Mouse (Mus musculus) liver, embryonic 13.5 days (tissue): Measurements from ENCODE around the gene Hibadh. TPM values are rescaled to one million over a fixed set of nuclear protein-coding genes. Genes with fewer than 3 reads are reported as not detected.

Experiments used
- ATAC-seq: fragments of 200-750 bp; cut with Nextera tagmentation; 2 replicates; pipeline ENCODE4 v1.8.0; 2017; ENCODE audit warnings: low read depth, mild to moderate bottlenecking, moderate number of reproducible peaks, moderate library complexity
- DNase-seq: peaks from one replicate; pipeline ENCODE4 v3.0.0; 2022
- H3K27ac ChIP-seq: fragments of 300-500 bp; sonication (generic); 2 replicates; pipeline ENCODE4 v1.5.1; 2015; ENCODE audit warnings: moderate library complexity, mild to moderate bottlenecking, inconsistent platforms
- H3K27me3 ChIP-seq: fragments of 300-500 bp; sonication (generic); 2 replicates; pipeline ENCODE4 v1.6.1; 2015; ENCODE audit warnings: mild to moderate bottlenecking, inconsistent platforms
- H3K36me3 ChIP-seq: fragments of 300-500 bp; sonication (generic); 2 replicates; pipeline ENCODE4 v1.6.1; 2015; ENCODE audit warnings: mild to moderate bottlenecking, inconsistent platforms
- H3K4me1 ChIP-seq: fragments of 300-500 bp; sonication (generic); replicated peaks from 2 replicates; pipeline ENCODE4 v1.6.1; 2015; ENCODE audit warnings: inconsistent platforms
- H3K4me2 ChIP-seq: fragments of 300-500 bp; sonication (generic); 2 replicates; pipeline ENCODE4 v1.6.1; 2015; ENCODE audit warnings: inconsistent platforms, mild to moderate bottlenecking, moderate library complexity
- H3K4me3 ChIP-seq: fragments of 300-500 bp; sonication (generic); replicated peaks from 2 replicates; pipeline ENCODE4 v1.5.1; 2015; ENCODE audit warnings: mild to moderate bottlenecking, inconsistent platforms
- H3K9ac ChIP-seq: fragments of 300-500 bp; sonication (generic); 2 replicates; pipeline ENCODE4 v1.6.1; 2015; ENCODE audit warnings: mild to moderate bottlenecking, inconsistent platforms
- H3K9me3 ChIP-seq: fragments of 300-500 bp; sonication (generic); replicated peaks from 2 replicates; pipeline ENCODE4 v1.6.1; 2016; ENCODE audit warnings: inconsistent platforms
- WGBS: fragments of 180-500 bp; shearing (Covaris S2); methylation state at CpG from one replicate; pipeline ENCODE4 v1.1.7; 2015; ENCODE audit not compliant: insufficient replicate concordance; 5-methylcytosine and 5-hydroxymethylcytosine counted together
- polyA plus RNA-seq: library from polyadenylated mRNA; unstranded; fragments of >200 nt; fragmentation: Nextera tagmentation; extraction: Ambion mirVana; gene quantifications from 2 replicates; pipeline ENCODE4 v1.2.1, GENCODE M21; 2015

Hibadh gene
- polyA plus RNA-seq, 1 experiment from 2014 or later: 61.6 TPM

DNA sequence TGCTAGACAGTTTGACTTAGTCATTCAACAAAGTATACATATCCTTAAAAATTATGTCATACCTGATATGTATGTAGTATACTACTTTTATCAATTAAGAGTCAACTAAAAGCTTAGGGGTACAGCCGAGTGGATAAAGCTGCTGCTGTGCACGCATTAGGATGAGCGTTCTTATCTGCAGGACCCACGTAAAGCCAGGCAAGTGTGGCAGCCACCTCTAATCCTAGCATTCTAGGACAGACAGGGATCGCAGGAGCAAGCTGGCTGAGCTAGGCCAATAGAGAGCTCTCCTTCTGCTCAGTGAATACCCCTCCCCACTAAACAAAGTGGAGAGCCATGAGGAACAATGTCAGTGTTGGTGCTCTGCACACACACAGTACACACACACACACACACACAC, 75.0 kb downstream of the Hibadh start:
- Histone ChIP-seq H3K4me2 (no peak overlapping the region), H3K36me3 (no peaks in the 10 kb centered on the region), H3K27me3 (no peaks in the 10 kb centered on the region), H3K9ac (no peak overlapping the region), H3K27ac (no peak overlapping the region), H3K4me1 (peaks cover 16% of the 10 kb centered on the region), H3K9me3 (no peaks in the 10 kb centered on the region), H3K4me3 (no peak overlapping the region)
- ATAC-seq: peak; percentile 59; the same call in 1 of the 2 replicates
- 54% methylated on average over 5 of the region's 5 CpGs for WGBS
- no peak for DNase-seq

- H3K27me3 ChIP-seq: no peaks in the 10 kb centered on the region
- no peak for DNase-seq
- WGBS: 73% methylated on average over 4 of the region's 4 CpGs
- no peaks in the 10 kb centered on the region for H3K36me3 ChIP-seq
- no peak overlapping the region for H3K4me3 ChIP-seq
- no peak for ATAC-seq
- H3K4me2 ChIP-seq: no peak overlapping the region
- peaks cover 16% of the 10 kb centered on the region for H3K4me1 ChIP-seq
- H3K27ac ChIP-seq: no peak overlapping the region
- no peak overlapping the region for H3K9ac ChIP-seq
- H3K9me3 ChIP-seq: no peaks in the 10 kb centered on the region
Measured at GRCm38 (mm10) chr6:52562994-52563393, 77.2 kb downstream of the Hibadh start.

DNA sequence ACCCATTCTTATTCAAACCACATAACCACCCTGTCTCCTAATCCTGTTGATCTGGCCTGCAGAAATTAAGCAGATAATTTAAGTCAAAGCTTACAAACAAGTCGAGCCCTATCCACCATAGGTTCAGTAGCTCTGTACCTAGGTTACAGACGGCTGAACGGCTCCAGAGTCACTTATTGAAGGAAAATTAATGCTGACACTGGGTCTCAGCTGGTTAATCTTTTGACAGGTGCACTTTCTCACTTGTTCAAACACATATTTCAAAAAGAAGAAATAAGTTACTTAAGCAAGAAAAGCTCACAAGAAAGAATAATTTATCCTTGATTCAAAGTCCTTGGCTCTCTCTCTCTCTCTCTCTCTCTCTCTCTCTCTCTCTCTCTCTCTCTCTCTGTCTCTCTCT, 81.1 kb downstream of the Hibadh start:
- 75% methylated on average over 3 of the region's 3 CpGs for WGBS
- ATAC-seq: no peak

GRCm38 (mm10) chr6:52544376-52544775, 95.8 kb downstream of the Hibadh start:
- no peaks in the 10 kb centered on the region for H3K27me3 ChIP-seq
- WGBS: 45% methylated on average over 4 of the region's 4 CpGs
- no peak overlapping the region for H3K27ac ChIP-seq
- no peaks in the 10 kb centered on the region for H3K9me3 ChIP-seq
- ATAC-seq: no peak
- peaks cover 27% of the 10 kb centered on the region for H3K36me3 ChIP-seq
- no peaks in the 10 kb centered on the region for H3K4me1 ChIP-seq
- DNase-seq: no peak
- no peak overlapping the region for H3K9ac ChIP-seq
- no peak overlapping the region for H3K4me3 ChIP-seq
- no peak overlapping the region for H3K4me2 ChIP-seq

More for the DNA sequence above, 81.1 kb downstream of the Hibadh start:
- H3K4me2 ChIP-seq: no peak overlapping the region
- no peak for DNase-seq
- no peaks in the 10 kb centered on the region for H3K36me3 ChIP-seq
- no peak overlapping the region for H3K4me3 ChIP-seq
- no peak overlapping the region for H3K9ac ChIP-seq
- peaks cover 10% of the 10 kb centered on the region for H3K4me1 ChIP-seq
- no peaks in the 10 kb centered on the region for H3K27me3 ChIP-seq
- no peak overlapping the region for H3K27ac ChIP-seq
- no peaks in the 10 kb centered on the region for H3K9me3 ChIP-seq

DNA sequence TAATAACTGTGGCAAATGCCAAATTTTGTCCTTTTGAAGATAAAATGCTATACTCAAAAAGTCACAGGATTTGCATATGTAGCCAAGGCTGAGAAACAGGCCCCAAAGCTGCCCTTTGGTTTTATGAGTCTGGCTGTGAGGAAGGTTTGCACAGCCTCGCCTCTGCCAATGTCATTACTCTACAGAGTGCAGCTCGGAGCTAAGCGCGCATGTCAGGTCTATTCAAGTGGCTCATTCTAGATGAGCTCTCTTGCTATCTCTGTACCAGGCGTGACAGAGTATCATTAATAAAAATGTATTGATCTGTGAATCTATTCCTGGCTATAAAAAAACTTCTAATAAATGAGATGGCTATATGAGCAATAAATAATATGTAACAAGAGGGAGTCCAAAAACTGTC, 97.7 kb downstream of the Hibadh start:
- no peaks in the 10 kb centered on the region for H3K4me1 ChIP-seq
- H3K27ac ChIP-seq: no peak overlapping the region
- ATAC-seq: no peak
- WGBS: 75% methylated on average over 5 of the region's 5 CpGs
- peaks cover 19% of the 10 kb centered on the region for H3K36me3 ChIP-seq
- no peaks in the 10 kb centered on the region for H3K9me3 ChIP-seq
- H3K4me2 ChIP-seq: no peak overlapping the region
- no peak overlapping the region for H3K9ac ChIP-seq
- DNase-seq: no peak
- H3K4me3 ChIP-seq: no peak overlapping the region
- no peaks in the 10 kb centered on the region for H3K27me3 ChIP-seq

DNA sequence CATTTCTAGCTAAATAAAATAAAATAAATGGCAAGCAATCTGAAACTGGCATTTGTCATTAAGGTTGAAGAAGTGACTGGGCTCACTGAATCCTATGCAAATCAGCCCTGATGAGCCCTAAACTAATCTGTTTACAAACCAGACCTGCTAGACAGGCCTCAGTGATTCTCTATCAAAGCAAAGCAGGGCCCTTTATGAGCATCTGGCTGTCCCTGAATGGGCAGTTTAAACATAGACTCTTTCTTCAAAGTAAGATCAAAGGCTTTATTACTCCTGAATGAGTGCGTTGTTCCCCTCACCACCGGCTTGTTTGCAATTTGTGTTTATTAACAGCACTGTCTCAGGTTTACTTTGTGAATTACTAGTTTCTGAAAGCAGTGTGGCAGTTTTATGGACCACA, 100.3 kb downstream of the Hibadh start:
- H3K27ac ChIP-seq: no peak overlapping the region
- ATAC-seq (no peak), DNase-seq (no peak)
- no peaks in the 10 kb centered on the region for H3K27me3 ChIP-seq
- H3K9me3 ChIP-seq: no peaks in the 10 kb centered on the region
- 52% methylated on average over 2 of the region's 2 CpGs for WGBS
- H3K4me3 ChIP-seq: no peak overlapping the region
- no peaks in the 10 kb centered on the region for H3K4me1 ChIP-seq
- no peak overlapping the region for H3K9ac ChIP-seq
- H3K36me3 ChIP-seq: no peaks in the 10 kb centered on the region; the same call in 1 of the 2 replicates
- no peak overlapping the region for H3K4me2 ChIP-seq

- no peak overlapping the region for H3K4me3 ChIP-seq
- no peak overlapping the region for H3K9ac ChIP-seq
- H3K27me3 ChIP-seq: no peaks in the 10 kb centered on the region
- H3K4me1 ChIP-seq: no peaks in the 10 kb centered on the region
- WGBS: 69% methylated on average over 11 of the region's 11 CpGs
- DNase-seq (no peak), ATAC-seq (no peak)
- H3K4me2 ChIP-seq: no peak overlapping the region
- no peaks in the 10 kb centered on the region for H3K9me3 ChIP-seq
- H3K27ac ChIP-seq: no peak overlapping the region
- no peaks in the 10 kb centered on the region for H3K36me3 ChIP-seq
Measured at GRCm38 (mm10) chr6:52535072-52535704, 105.0 kb downstream of the Hibadh start.

DNA sequence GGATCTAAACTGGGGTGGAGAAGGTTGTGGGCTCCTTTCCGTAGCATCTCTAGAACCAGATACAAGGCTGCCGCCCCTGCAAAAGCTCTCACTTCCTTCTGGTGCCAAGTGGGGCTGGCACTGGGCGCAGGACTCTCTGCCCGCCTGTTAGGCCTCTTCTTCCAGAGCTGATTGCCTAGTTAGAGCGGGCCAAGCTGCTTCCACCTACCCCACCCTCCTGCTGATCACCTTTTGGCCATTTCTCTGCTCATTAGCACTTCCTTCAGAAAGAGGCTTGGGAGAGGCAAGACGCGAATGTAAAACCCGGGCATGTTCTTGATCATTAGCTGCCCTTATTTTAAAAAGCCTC, 108.1 kb downstream of the Hibadh start:
- Histone ChIP-seq H3K4me1 (no peaks in the 10 kb centered on the region), H3K4me2 (no peak overlapping the region), H3K27me3 (no peaks in the 10 kb centered on the region), H3K9me3 (no peaks in the 10 kb centered on the region), H3K9ac (no peak overlapping the region), H3K4me3 (no peak overlapping the region), H3K27ac (no peak overlapping the region), H3K36me3 (no peaks in the 10 kb centered on the region)
- 69% methylated on average over 8 of the region's 8 CpGs for WGBS
- ATAC-seq: no peak
- no peak for DNase-seq

- Histone ChIP-seq H3K4me3 (no peak overlapping the region), H3K4me1 (no peaks in the 10 kb centered on the region), H3K27ac (no peak overlapping the region), H3K27me3 (no peaks in the 10 kb centered on the region), H3K9ac (no peak overlapping the region), H3K4me2 (no peak overlapping the region), H3K9me3 (no peaks in the 10 kb centered on the region), H3K36me3 (no peaks in the 10 kb centered on the region)
- ATAC-seq: no peak
- WGBS: 76% methylated on average over 19 of the region's 19 CpGs
- DNase-seq: no peak
Measured at GRCm38 (mm10) chr6:52531366-52532143, 108.6 kb downstream of the Hibadh start.

GRCm38 (mm10) chr6:52530861-52531260, 109.3 kb downstream of the Hibadh start:
- Histone ChIP-seq H3K4me3 (no peak overlapping the region), H3K27me3 (no peaks in the 10 kb centered on the region), H3K9me3 (no peaks in the 10 kb centered on the region), H3K4me1 (no peaks in the 10 kb centered on the region), H3K27ac (no peak overlapping the region), H3K9ac (no peak overlapping the region), H3K4me2 (no peak overlapping the region), H3K36me3 (no peaks in the 10 kb centered on the region)
- DNase-seq (no peak), ATAC-seq (no peak)
- WGBS: 71% methylated on average over 10 of the region's 10 CpGs

- Histone ChIP-seq H3K4me3 (no peak overlapping the region), H3K9me3 (no peaks in the 10 kb centered on the region), H3K4me1 (no peaks in the 10 kb centered on the region), H3K27ac (no peak overlapping the region), H3K36me3 (no peaks in the 10 kb centered on the region), H3K4me2 (no peak overlapping the region), H3K27me3 (no peaks in the 10 kb centered on the region), H3K9ac (no peak overlapping the region)
- no peak for ATAC-seq
- 34% methylated on average over 2 of the region's 2 CpGs for WGBS
- no peak for DNase-seq
Measured at GRCm38 (mm10) chr6:52524226-52524625, 116.0 kb downstream of the Hibadh start.

- no peak overlapping the region for H3K4me3 ChIP-seq
- H3K9me3 ChIP-seq: no peaks in the 10 kb centered on the region
- H3K9ac ChIP-seq: no peak overlapping the region
- ATAC-seq: no peak
- H3K27ac ChIP-seq: no peak overlapping the region
- H3K36me3 ChIP-seq: no peaks in the 10 kb centered on the region
- DNase-seq: no peak
- no peaks in the 10 kb centered on the region for H3K4me1 ChIP-seq
- no peaks in the 10 kb centered on the region for H3K27me3 ChIP-seq
- WGBS: 73% methylated on average over 10 of the region's 10 CpGs
- no peak overlapping the region for H3K4me2 ChIP-seq
Measured at GRCm38 (mm10) chr6:52518704-52519103, 121.5 kb downstream of the Hibadh start.
